Mouse (Mus musculus): ENCODE data around the gene Kcnd3. TPM values are rescaled to one million over a fixed set of nuclear protein-coding genes. Genes with fewer than 3 reads are reported as not detected.

Kcnd3 gene
- polyA plus RNA-seq, 1 experiment from 2014 or later = 5.6 TPM

DNA sequence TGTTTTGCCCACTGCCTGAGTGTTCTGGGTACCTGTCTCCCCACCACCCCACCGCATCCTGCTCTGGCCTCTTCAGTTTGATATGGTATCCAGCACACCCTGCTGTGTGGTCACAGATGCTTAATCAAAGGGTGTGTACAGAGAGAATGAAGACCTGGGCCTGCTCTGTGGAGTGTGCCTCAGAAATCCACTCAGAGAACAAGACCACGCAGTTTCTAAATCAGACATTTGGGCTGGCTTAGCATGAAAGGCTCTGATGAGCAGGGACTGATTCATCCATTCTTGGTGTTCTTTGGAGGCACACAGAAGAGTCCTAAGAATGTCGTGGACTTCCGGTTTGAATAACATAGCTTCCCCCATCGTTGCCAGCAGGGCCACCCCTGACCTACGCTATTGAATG is 86.3 kb downstream of the Kcnd3 start:
- ATAC-seq = 0 out of 2 replicates have a peak, but pooled peaks have one; percentile 4
- peak overlapping the region; percentile 20; the same call in 1 of the 2 replicates for H3K27ac ChIP-seq
- H3K27me3 ChIP-seq = no peaks in the 10 kb centered on the region
- WGBS = 52% methylated on average over 6 of the region's 6 CpGs
- H3K9ac ChIP-seq = no peak overlapping the region
- H3K36me3 ChIP-seq (ENCODE audit: poor library complexity, severe bottlenecking) = no peaks in the 10 kb centered on the region
- H3K4me2 ChIP-seq = no peak overlapping the region
- H3K4me1 ChIP-seq = peaks cover 32% of the 10 kb centered on the region
- no peaks in the 10 kb centered on the region for H3K9me3 ChIP-seq (replicated peaks)
- no peak overlapping the region for H3K4me3 ChIP-seq

DNA sequence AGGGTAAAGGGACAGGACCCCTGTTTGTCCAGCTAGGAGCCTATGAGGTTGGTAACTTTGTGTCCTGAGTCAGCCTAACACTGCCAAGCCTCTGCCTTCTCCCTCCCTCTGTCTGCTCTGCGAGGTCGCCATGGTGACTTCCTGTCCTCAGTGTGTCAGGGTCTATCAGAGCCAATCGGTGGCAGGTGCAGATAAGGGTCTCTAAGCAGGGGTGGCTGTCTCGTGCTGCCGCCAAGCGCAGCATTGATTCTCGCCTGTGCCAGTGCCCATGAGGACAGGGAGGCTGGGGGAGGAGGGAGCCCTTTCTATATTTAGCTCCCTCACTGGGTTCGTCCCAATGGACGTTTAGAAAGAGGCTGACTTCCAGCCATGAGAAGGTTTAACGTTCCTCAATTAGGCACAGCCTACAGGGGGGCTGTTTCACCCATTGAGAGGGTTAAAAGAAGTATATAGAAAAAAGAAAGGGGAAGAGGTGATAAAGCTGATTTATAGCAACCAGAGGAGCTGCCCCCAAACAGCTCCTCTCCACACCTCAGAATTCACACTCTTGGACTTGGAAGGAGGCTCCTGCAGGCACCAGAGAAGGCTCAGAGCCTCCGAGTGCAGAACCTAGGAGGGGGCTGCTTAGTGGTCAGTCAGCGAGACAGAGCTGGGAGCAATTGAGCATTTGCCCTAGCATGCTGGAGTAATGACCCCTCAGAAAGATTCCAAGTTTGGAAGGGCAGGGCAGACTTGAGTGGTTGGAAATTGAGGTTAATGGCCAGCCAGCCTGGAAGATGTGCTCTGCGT is 86.9 kb downstream of the Kcnd3 start:
- H3K4me1 ChIP-seq = peaks cover 29% of the 10 kb centered on the region
- H3K36me3 ChIP-seq (ENCODE audit: poor library complexity, severe bottlenecking) = no peaks in the 10 kb centered on the region
- H3K9me3 ChIP-seq (replicated peaks) = no peaks in the 10 kb centered on the region
- peak; percentile 80 for ATAC-seq
- H3K27ac ChIP-seq = peak overlapping the region; percentile 20; the same call in 1 of the 2 replicates
- no peaks in the 10 kb centered on the region for H3K27me3 ChIP-seq
- H3K4me3 ChIP-seq = no peak overlapping the region
- WGBS = 20% methylated on average over 13 of the region's 13 CpGs
- no peak overlapping the region for H3K4me2 ChIP-seq
- H3K9ac ChIP-seq = no peak overlapping the region

DNA sequence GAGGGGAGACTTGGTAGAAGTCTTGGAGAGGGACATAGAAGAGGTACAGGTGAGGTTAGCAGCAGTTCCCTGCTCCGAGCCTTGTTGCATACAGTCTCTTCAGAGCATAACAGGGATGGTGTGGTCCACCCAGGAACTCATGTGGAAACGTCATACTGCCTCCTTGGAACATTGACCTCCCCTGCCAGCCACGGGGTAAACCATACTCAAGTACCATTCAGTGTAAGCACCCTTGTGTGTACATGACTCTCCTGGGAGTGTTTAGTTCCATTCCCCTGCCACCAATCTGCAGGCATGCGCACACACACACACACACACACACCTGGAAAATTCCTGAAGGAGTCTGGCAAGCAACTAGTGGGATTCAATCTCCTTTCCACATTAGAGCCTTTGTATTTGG is 90.6 kb downstream of the Kcnd3 start:
- no peaks in the 10 kb centered on the region for H3K36me3 ChIP-seq (ENCODE audit: poor library complexity, severe bottlenecking)
- 74% methylated on average over 4 of the region's 4 CpGs for WGBS
- H3K9me3 ChIP-seq (replicated peaks) = no peaks in the 10 kb centered on the region
- no peaks in the 10 kb centered on the region for H3K27me3 ChIP-seq
- no peak for ATAC-seq
- H3K4me3 ChIP-seq = no peak overlapping the region
- no peak overlapping the region for H3K27ac ChIP-seq
- peaks cover 35% of the 10 kb centered on the region for H3K4me1 ChIP-seq
- no peak overlapping the region for H3K9ac ChIP-seq
- no peak overlapping the region for H3K4me2 ChIP-seq

DNA sequence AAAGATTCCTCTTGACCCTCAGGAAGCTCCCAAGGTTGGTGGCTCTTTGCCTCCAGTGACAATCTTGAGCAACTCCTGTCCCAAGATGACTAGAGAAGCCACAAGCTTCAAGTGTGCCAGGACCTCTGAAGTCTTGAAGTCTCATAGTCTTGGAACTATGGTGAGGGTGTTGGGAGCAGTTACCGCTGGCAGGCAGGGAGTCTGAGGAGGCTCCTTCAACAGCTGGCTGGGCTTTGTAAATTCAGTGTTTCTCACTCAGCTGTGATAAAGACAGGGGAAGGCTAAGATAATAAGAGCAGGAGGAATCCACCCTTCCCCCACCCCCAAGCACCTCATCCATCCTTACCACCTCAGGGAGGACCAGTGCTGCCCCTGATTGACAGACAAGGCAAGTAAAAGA is 92.0 kb downstream of the Kcnd3 start:
- Histone ChIP-seq H3K9me3 (replicated peaks) (no peaks in the 10 kb centered on the region), H3K27me3 (no peaks in the 10 kb centered on the region), H3K4me3 (no peak overlapping the region), H3K4me1 (peaks cover 24% of the 10 kb centered on the region), H3K9ac (no peak overlapping the region), H3K4me2 (no peak overlapping the region), H3K27ac (no peak overlapping the region), H3K36me3 (ENCODE audit: poor library complexity, severe bottlenecking) (no peaks in the 10 kb centered on the region)
- ATAC-seq = no peak
- 84% methylated on average over 1 of the region's 1 CpGs for WGBS

DNA sequence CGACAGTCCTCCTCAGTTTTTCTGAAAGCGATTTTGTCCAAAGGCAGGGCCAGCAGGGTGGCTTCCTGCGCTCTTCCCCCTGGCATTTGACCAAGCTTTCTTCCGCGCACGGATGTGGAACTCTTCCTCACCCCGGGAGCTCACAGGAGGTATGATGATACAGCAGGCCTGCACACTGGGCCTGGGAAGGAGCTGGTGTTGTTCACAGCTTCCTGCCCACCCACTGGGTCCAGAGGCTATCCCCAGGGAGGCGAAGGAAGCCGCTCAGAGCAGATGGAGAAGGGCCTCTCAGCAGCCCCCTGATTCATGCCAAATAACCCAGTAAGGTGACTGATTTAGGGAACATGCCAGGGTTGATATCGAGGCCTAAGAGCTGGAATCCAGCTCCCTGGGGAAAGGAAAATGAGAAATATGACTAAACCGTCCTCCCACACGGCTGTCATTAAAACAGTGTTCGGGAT is 94.5 kb downstream of the Kcnd3 start:
- 47% methylated on average over 13 of the region's 13 CpGs for WGBS
- Histone ChIP-seq H3K4me2 (no peak overlapping the region), H3K27ac (no peak overlapping the region), H3K27me3 (no peaks in the 10 kb centered on the region), H3K36me3 (ENCODE audit: poor library complexity, severe bottlenecking) (no peaks in the 10 kb centered on the region), H3K4me1 (peaks cover 18% of the 10 kb centered on the region), H3K9ac (no peak overlapping the region), H3K4me3 (no peak overlapping the region), H3K9me3 (replicated peaks) (no peaks in the 10 kb centered on the region)
- ATAC-seq = no peak

DNA sequence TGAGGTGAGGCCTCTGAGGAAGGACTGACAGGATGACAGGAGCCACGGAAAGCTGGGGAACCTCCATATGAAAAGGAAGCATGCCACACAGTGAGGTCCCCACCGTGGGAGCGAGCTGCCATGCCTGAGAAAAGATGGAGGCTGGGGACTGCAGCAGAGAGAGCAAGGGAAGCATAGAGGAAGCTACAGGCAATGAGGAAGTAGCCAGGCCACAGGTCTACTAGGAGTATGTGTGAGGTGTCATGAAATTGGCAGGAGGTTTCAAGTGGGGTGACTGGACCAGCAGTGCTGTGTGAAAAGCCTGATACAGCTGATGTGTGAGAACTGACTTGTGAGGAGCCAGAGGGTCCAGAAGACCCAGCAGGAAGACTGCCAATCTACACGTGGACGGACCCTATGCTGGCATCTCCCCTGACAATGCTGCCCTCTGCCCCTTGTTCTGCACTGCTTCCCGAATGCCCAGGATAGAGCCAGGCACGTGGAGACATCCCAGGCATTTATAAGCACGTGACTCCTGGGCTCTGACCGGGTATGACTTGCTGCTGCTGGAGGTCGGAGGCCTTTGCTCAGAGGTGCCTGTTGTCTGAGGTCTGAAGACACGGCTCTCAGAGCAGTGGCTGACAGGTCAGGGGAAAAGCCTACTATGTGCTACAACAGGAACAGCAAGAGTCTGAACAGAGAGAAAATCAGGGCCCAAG is 96.1 kb downstream of the Kcnd3 start:
- no peak for ATAC-seq
- Histone ChIP-seq H3K27ac (no peak overlapping the region), H3K36me3 (ENCODE audit: poor library complexity, severe bottlenecking) (no peaks in the 10 kb centered on the region), H3K9me3 (replicated peaks) (no peaks in the 10 kb centered on the region), H3K9ac (no peak overlapping the region), H3K4me1 (peaks cover 12% of the 10 kb centered on the region), H3K27me3 (no peaks in the 10 kb centered on the region), H3K4me2 (no peak overlapping the region), H3K4me3 (no peak overlapping the region)
- WGBS = 83% methylated on average over 11 of the region's 11 CpGs

DNA sequence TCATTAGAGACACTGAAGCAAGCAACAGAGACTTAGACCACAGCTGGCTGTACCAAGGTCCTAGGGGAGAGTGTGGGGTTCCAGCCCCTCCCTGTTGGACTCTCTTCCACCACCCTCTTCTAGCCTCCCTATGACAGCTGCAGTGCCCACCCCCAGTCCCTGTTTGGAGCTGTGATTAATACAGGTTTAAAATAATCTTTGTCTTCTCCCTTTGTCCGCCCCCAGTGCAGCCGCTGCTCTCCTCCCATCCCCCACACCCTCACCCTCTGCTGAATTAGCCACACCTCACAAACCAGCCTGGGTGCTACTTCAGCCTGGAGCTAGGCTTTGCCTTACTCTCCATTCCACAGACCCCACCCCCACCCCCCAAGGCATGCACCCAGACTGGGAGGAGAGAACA is 107.3 kb downstream of the Kcnd3 start:
- Histone ChIP-seq H3K9me3 (replicated peaks) (no peaks in the 10 kb centered on the region), H3K36me3 (ENCODE audit: poor library complexity, severe bottlenecking) (no peaks in the 10 kb centered on the region), H3K27ac (no peak overlapping the region; the same call in 1 of the 2 replicates), H3K9ac (no peak overlapping the region), H3K27me3 (no peaks in the 10 kb centered on the region), H3K4me1 (peaks cover 19% of the 10 kb centered on the region), H3K4me3 (no peak overlapping the region), H3K4me2 (no peak overlapping the region)
- ATAC-seq = peak; percentile 51
- 41% methylated on average over 2 of the region's 2 CpGs for WGBS

DNA sequence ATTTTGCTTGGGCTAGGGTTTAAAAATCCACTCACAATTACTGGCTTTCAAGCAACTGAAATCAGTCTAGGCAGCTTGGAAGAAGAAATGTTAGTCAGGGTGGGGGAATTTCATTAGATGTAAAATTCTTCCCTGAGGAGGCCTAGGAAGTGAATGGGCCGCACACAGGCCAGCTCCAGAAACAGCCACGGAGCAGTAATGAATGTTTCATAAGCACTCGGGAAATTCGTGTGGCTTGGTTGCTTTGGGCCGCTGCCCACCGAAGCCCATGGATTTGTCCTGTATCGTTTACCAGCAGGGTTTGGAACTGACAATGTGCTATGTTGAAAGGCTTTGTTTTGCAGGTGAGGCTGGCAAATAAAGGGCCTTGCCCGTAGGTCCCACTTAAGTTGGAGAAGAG is 114.8 kb downstream of the Kcnd3 start:
- no peak for ATAC-seq
- no peaks in the 10 kb centered on the region for H3K36me3 ChIP-seq (ENCODE audit: poor library complexity, severe bottlenecking)
- peaks cover 60% of the 10 kb centered on the region for H3K4me1 ChIP-seq
- H3K27me3 ChIP-seq = no peaks in the 10 kb centered on the region
- no peaks in the 10 kb centered on the region for H3K9me3 ChIP-seq (replicated peaks)
- no peak overlapping the region for H3K4me2 ChIP-seq
- no peak overlapping the region for H3K27ac ChIP-seq
- 51% methylated on average over 8 of the region's 8 CpGs for WGBS
- no peak overlapping the region for H3K9ac ChIP-seq
- no peak overlapping the region for H3K4me3 ChIP-seq

DNA sequence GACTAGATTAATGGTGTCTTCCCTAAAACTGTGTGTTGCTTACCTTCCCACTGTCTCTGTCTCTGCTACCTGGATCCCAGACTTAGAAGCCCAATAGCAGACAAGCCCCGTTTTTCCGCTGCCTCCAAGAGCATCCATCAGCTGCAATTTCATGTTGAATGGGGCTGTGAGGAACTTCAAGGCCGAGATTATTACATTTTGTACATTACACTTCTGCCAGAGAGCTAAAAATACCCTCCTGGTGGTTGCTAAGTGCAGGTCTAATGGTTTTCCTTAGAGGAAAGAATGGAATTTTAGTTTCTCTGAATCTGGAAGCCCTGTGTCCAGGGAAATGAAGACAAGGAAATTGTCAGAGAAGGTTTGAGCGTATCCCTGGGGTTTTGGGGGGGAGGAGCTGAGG is 115.3 kb downstream of the Kcnd3 start:
- Histone ChIP-seq H3K9me3 (replicated peaks) (no peaks in the 10 kb centered on the region), H3K9ac (no peak overlapping the region), H3K4me2 (no peak overlapping the region), H3K36me3 (ENCODE audit: poor library complexity, severe bottlenecking) (no peaks in the 10 kb centered on the region), H3K4me1 (peaks cover 62% of the 10 kb centered on the region), H3K4me3 (no peak overlapping the region), H3K27me3 (no peaks in the 10 kb centered on the region), H3K27ac (0 out of 2 replicates have a peak overlapping the region, but pooled peaks have one; percentile 57)
- 76% methylated on average over 4 of the region's 4 CpGs for WGBS
- ATAC-seq = no peak

DNA sequence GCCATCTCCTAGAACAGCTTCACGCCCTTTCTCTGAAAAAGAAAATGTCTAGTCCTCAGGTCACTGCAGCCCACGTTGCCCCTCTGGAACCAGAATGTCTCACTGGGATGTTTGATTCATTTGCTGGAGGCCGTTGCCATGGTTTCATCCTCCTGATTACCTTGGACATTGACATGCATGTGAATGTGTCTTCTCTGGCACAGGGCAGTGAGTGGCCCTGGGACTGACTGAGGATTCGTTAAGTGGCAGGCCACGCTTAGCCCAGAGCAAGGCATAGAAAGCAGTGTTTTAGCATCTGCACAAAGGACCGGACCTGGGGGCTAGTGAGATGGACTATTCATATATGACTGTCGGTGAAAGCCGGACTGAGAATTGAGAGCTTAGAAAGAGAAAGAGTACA is 116.3 kb downstream of the Kcnd3 start:
- WGBS = 48% methylated on average over 8 of the region's 8 CpGs
- Histone ChIP-seq H3K4me2 (0 out of 2 replicates have a peak overlapping the region, but pooled peaks have one; percentile 15), H3K4me3 (no peak overlapping the region), H3K36me3 (ENCODE audit: poor library complexity, severe bottlenecking) (no peaks in the 10 kb centered on the region), H3K4me1 (peaks cover 62% of the 10 kb centered on the region), H3K27me3 (no peaks in the 10 kb centered on the region), H3K27ac (peak overlapping the region; percentile 57), H3K9me3 (replicated peaks) (no peaks in the 10 kb centered on the region), H3K9ac (no peak overlapping the region)
- ATAC-seq = peak; percentile 33

DNA sequence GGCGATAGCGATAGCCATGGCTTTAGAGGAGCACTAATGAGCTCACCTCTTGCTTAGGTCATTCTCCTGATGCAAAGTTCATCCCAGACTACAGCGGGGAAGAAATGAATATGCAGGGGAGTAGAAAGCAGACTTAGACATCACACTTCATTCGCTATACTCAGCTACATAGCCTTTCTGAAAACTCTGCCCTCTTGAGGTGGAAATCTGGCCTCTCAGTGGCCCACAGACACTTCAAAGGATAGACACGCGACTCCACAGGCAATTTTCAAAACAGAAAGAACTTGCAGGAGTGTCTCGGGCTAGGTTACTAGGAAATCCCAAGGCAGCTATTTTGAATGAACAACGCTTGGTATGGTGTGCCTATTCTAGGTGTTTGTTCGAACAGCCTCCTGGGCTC is 116.7 kb downstream of the Kcnd3 start:
- no peak overlapping the region for H3K9ac ChIP-seq
- ATAC-seq = peak; percentile 25
- 54% methylated on average over 9 of the region's 9 CpGs for whole genome bisulfite sequencing
- no peaks in the 10 kb centered on the region for H3K36me3 ChIP-seq (ENCODE audit: poor library complexity, severe bottlenecking)
- H3K4me1 ChIP-seq = peaks cover 62% of the 10 kb centered on the region
- no peaks in the 10 kb centered on the region for H3K27me3 ChIP-seq
- H3K4me3 ChIP-seq = no peak overlapping the region
- H3K27ac ChIP-seq = peak overlapping the region; percentile 57
- peak overlapping the region; percentile 15; the same call in 1 of the 2 replicates for H3K4me2 ChIP-seq
- H3K9me3 ChIP-seq (replicated peaks) = no peaks in the 10 kb centered on the region

DNA sequence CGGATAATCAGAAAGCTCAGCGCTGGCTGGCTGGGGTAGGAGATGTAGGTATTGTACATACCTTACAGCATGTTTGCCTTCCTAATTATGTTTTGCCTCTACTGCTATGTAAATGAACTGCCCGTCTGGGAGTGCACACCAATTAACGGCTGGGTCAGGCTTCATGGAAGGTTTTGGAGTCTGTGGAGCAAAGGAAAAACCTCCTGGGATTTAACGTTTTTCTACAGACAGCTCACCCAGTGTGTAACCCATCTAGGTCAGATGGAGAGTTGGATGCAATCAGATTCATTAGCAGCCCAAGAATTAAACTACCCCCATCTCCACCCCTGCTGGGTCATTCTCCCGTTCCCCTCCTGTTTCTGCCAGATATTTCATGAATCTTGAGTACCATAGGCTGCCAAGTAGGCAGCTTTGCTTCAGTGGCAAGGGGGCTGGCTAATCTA is 117.2 kb downstream of the Kcnd3 start:
- peak overlapping the region; percentile 15; the same call in 1 of the 2 replicates for H3K4me2 ChIP-seq
- H3K27ac ChIP-seq = peak overlapping the region; percentile 57
- no peak overlapping the region for H3K4me3 ChIP-seq
- no peaks in the 10 kb centered on the region for H3K27me3 ChIP-seq
- 12% methylated on average over 6 of the region's 6 CpGs for WGBS
- H3K9me3 ChIP-seq (replicated peaks) = no peaks in the 10 kb centered on the region
- H3K36me3 ChIP-seq (ENCODE audit: poor library complexity, severe bottlenecking) = no peaks in the 10 kb centered on the region
- H3K4me1 ChIP-seq = peaks cover 62% of the 10 kb centered on the region
- ATAC-seq = peak; percentile 79
- H3K9ac ChIP-seq = no peak overlapping the region

Data from forebrain, embryonic 13.5 days (tissue).